Mouse (Mus musculus) spleen, adult 2 months (tissue): ENCODE data around the gene Agtr1b.

ENCODE experiments used
- CTCF ChIP-seq: fragments of 200-500 bp; IDR thresholded peaks from 2 replicates; pipeline ENCODE4 v1.5.1; 2011; ENCODE audit warnings: mild to moderate bottlenecking, inconsistent platforms; ENCODE audit not compliant: insufficient read depth, insufficient read length, insufficient replicate concordance; ENCODE audit errors: extremely low read depth
- POLR2A ChIP-seq: fragments of 200-500 bp; IDR thresholded peaks from 2 replicates; pipeline ENCODE4 v1.6.1; 2011; ENCODE audit warnings: low read depth, low read length, inconsistent platforms

- no peak for TF ChIP-seq POLR2A
- TF ChIP-seq CTCF = no peak
Measured at GRCm38 (mm10) chr3:20307256-20307655, 59.7 kb downstream of the Agtr1b start.
